Mouse (Mus musculus) kidney, embryonic 14.5 days (tissue): ENCODE results near the gene Spata5. TPM values are rescaled to one million over a fixed set of nuclear protein-coding genes. Genes with fewer than 3 reads are reported as not detected.

Experiments
- ATAC-seq: fragments of 200-750 bp; cut with Nextera tagmentation; 2 replicates; pipeline ENCODE4 v1.8.0; 2017; ENCODE audit warnings: moderate number of reproducible peaks, mild to moderate bottlenecking, moderate TSS enrichment, moderate library complexity; ENCODE audit not compliant: low FRiP score, low TSS enrichment
- H3K27ac ChIP-seq: fragments of 300-500 bp; sonication (generic); 2 replicates; pipeline ENCODE4 v1.5.1; 2014; ENCODE audit warnings: low read depth, mild to moderate bottlenecking, low read length, moderate library complexity, mixed read lengths
- H3K27me3 ChIP-seq: fragments of 300-500 bp; sonication (generic); 2 replicates; pipeline ENCODE4 v1.6.1; 2014; ENCODE audit warnings: mild to moderate bottlenecking, low read length; ENCODE audit not compliant: control insufficient read depth, insufficient read depth
- H3K36me3 ChIP-seq: fragments of 300-500 bp; sonication (generic); 2 replicates; pipeline ENCODE4 v1.6.1; 2014; ENCODE audit warnings: low read length, mixed read lengths; ENCODE audit not compliant: control insufficient read depth, insufficient read depth
- H3K4me1 ChIP-seq: fragments of 300-500 bp; sonication (generic); 2 replicates; pipeline ENCODE4 v1.6.1; 2014; ENCODE audit warnings: low read length, mixed read lengths; ENCODE audit not compliant: control insufficient read depth, insufficient read depth
- H3K4me2 ChIP-seq: fragments of 300-500 bp; sonication (generic); replicated peaks from 2 replicates; pipeline ENCODE4 v1.6.1; 2014; ENCODE audit warnings: low read depth, mild to moderate bottlenecking, low read length
- H3K4me3 ChIP-seq: fragments of 300-500 bp; sonication (generic); 2 replicates; pipeline ENCODE4 v1.5.1; 2014; ENCODE audit warnings: mild to moderate bottlenecking, low read length
- H3K9ac ChIP-seq: fragments of 300-500 bp; sonication (generic); 2 replicates; pipeline ENCODE4 v1.6.1; 2014; ENCODE audit warnings: low read depth, mild to moderate bottlenecking, low read length, moderate library complexity
- H3K9me3 ChIP-seq: fragments of 300-500 bp; sonication (generic); 2 replicates; pipeline ENCODE4 v1.6.1; 2016; ENCODE audit warnings: low read length; ENCODE audit not compliant: control insufficient read depth
- WGBS: fragments of 180-500 bp; shearing (Covaris S2); extraction: QIAGEN DNeasy Blood & Tissue Kit; methylation state at CpG from one replicate; pipeline ENCODE4 v1.1.7; 2014; 5-methylcytosine and 5-hydroxymethylcytosine counted together
- polyA plus RNA-seq: library from polyadenylated mRNA; unstranded; fragments of >200 nt; fragmentation: Nextera tagmentation; extraction: Ambion mirVana; gene quantifications from 2 replicates; pipeline ENCODE4 v1.2.1, GENCODE M21; 2014

Spata5 gene
- polyA plus RNA-seq, 1 experiment from 2014 or later = 45.3 TPM

DNA sequence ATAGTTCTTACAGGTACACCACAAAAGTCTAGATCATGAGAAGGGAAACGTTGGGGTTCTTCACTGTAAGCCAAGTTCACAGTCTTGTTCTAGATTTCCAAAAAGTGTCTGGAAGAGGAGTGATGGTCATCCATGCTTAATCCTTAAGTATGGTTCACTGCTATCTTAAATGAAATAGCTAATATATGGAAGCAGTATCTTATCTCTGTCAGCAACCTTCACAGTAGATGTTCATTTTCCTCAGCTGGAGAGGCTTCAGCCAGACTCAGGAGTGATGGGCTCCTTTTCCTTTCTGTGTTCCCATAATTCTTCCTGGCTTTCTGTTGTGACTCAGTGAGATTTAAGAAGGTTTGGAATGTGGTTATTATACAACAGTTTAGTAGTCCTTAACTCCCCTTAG, 147.8 kb downstream of the Spata5 start:
- no peak overlapping the region for H3K4me2 ChIP-seq
- H3K4me3 ChIP-seq = no peak overlapping the region
- 93% methylated on average over 1 of the region's 1 CpGs for WGBS
- 0 out of 2 replicates have a peak, but pooled peaks cover 3% of the 10 kb centered on the region for H3K4me1 ChIP-seq
- no peak overlapping the region for H3K9ac ChIP-seq
- ATAC-seq = no peak
- H3K27ac ChIP-seq = no peak overlapping the region
- no peaks in the 10 kb centered on the region for H3K9me3 ChIP-seq
- H3K36me3 ChIP-seq = no peaks in the 10 kb centered on the region
- H3K27me3 ChIP-seq = no peaks in the 10 kb centered on the region

DNA sequence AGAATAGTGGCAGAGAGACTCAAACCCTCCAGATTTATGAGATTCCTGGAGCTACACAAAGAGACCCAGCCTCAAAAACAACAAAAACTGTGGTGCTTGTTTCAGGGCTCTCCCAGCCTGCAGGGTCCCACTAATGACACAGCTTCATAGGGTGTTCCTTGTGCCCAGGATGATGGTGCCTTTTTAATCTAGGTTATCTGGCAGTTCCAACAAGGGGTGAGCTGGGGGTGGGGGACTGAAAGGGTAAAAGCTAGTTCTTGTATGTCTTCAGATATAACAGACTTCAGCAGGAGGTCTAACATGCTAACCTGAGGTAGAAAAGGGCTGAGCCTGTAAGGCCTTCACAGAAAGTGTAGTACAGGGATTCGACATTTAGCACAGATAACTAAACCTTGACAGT, 149.1 kb downstream of the Spata5 start:
- H3K36me3 ChIP-seq = no peaks in the 10 kb centered on the region
- H3K9me3 ChIP-seq = no peaks in the 10 kb centered on the region
- no peaks in the 10 kb centered on the region for H3K27me3 ChIP-seq
- WGBS = 71% methylated on average over 1 of the region's 1 CpGs
- no peak overlapping the region for H3K4me3 ChIP-seq
- H3K4me1 ChIP-seq = 0 out of 2 replicates have a peak, but pooled peaks cover 3% of the 10 kb centered on the region
- H3K9ac ChIP-seq = no peak overlapping the region
- no peak overlapping the region for H3K4me2 ChIP-seq
- H3K27ac ChIP-seq = no peak overlapping the region
- ATAC-seq = no peak

- no peak overlapping the region for H3K9ac ChIP-seq
- H3K27ac ChIP-seq = no peak overlapping the region
- WGBS = 51% methylated on average over 22 of the region's 22 CpGs
- no peak overlapping the region for H3K4me2 ChIP-seq
- no peaks in the 10 kb centered on the region for H3K9me3 ChIP-seq
- H3K36me3 ChIP-seq = no peaks in the 10 kb centered on the region
- H3K4me3 ChIP-seq = no peak overlapping the region
- H3K4me1 ChIP-seq = 0 out of 2 replicates have a peak, but pooled peaks cover 3% of the 10 kb centered on the region
- H3K27me3 ChIP-seq = no peaks in the 10 kb centered on the region
- no peak for ATAC-seq
Measured at GRCm38 (mm10) chr3:37569661-37570566, 150.2 kb downstream of the Spata5 start.

GRCm38 (mm10) chr3:37571633-37572032, 151.9 kb downstream of the Spata5 start:
- H3K9me3 ChIP-seq = no peaks in the 10 kb centered on the region
- no peaks in the 10 kb centered on the region for H3K27me3 ChIP-seq
- H3K4me1 ChIP-seq = 0 out of 2 replicates have a peak, but pooled peaks cover 3% of the 10 kb centered on the region
- H3K36me3 ChIP-seq = no peaks in the 10 kb centered on the region
- H3K27ac ChIP-seq = no peak overlapping the region
- no peak for ATAC-seq
- WGBS = 45% methylated on average over 4 of the region's 4 CpGs
- no peak overlapping the region for H3K4me2 ChIP-seq
- H3K4me3 ChIP-seq = no peak overlapping the region
- H3K9ac ChIP-seq = no peak overlapping the region

DNA sequence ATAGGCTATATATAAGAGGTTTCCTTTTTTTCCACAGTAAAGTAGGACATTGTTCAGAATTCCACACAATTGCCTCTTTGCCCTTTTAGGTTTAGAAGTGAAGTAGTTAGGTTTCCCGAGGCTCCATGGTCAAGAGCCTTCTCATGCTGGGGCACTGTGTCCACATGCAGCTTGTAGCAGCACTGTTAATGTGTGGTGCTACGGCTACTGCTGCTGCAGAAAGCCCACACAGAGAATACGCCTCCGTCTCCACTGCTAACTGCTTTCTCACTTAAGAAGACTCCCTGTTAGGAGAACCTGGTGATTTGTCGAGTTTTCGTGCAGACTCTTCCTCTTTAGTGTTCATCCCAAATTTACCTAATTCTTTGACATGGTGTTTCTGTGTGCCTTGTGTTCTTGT, 152.4 kb downstream of the Spata5 start:
- no peak overlapping the region for H3K4me3 ChIP-seq
- no peaks in the 10 kb centered on the region for H3K27me3 ChIP-seq
- no peak overlapping the region for H3K27ac ChIP-seq
- H3K9ac ChIP-seq = no peak overlapping the region
- no peak for ATAC-seq
- WGBS = 87% methylated on average over 6 of the region's 6 CpGs
- H3K36me3 ChIP-seq = no peaks in the 10 kb centered on the region
- H3K4me1 ChIP-seq = 0 out of 2 replicates have a peak, but pooled peaks cover 3% of the 10 kb centered on the region
- no peaks in the 10 kb centered on the region for H3K9me3 ChIP-seq
- no peak overlapping the region for H3K4me2 ChIP-seq

- Histone ChIP-seq H3K4me1 (no peaks in the 10 kb centered on the region), H3K9me3 (no peaks in the 10 kb centered on the region), H3K4me3 (no peak overlapping the region), H3K4me2 (no peak overlapping the region), H3K27me3 (no peaks in the 10 kb centered on the region), H3K27ac (no peak overlapping the region), H3K36me3 (peaks cover 8% of the 10 kb centered on the region; the same call in 1 of the 2 replicates), H3K9ac (no peak overlapping the region)
- WGBS = 95% methylated on average over 6 of the region's 6 CpGs
- no peak for ATAC-seq
Measured at GRCm38 (mm10) chr3:37576840-37577239, 157.1 kb downstream of the Spata5 start.

GRCm38 (mm10) chr3:37577706-37578105, 158.0 kb downstream of the Spata5 start:
- H3K4me3 ChIP-seq = no peak overlapping the region
- no peaks in the 10 kb centered on the region for H3K27me3 ChIP-seq
- ATAC-seq = no peak
- peaks cover 8% of the 10 kb centered on the region; the same call in 1 of the 2 replicates for H3K36me3 ChIP-seq
- no peak overlapping the region for H3K9ac ChIP-seq
- H3K4me2 ChIP-seq = no peak overlapping the region
- no peak overlapping the region for H3K27ac ChIP-seq
- no peaks in the 10 kb centered on the region for H3K9me3 ChIP-seq
- no peaks in the 10 kb centered on the region for H3K4me1 ChIP-seq
- 85% methylated on average over 3 of the region's 3 CpGs for WGBS

- peaks cover 3% of the 10 kb centered on the region; the same call in 1 of the 2 replicates for H3K36me3 ChIP-seq
- no peak overlapping the region for H3K9ac ChIP-seq
- H3K4me1 ChIP-seq = peaks cover 5% of the 10 kb centered on the region; the same call in 1 of the 2 replicates
- H3K27me3 ChIP-seq = no peaks in the 10 kb centered on the region
- no peak overlapping the region for H3K27ac ChIP-seq
- WGBS = 78% methylated on average over 5 of the region's 5 CpGs
- no peak overlapping the region for H3K4me3 ChIP-seq
- no peaks in the 10 kb centered on the region for H3K9me3 ChIP-seq
- no peak overlapping the region for H3K4me2 ChIP-seq
- no peak for ATAC-seq
Measured at GRCm38 (mm10) chr3:37584576-37584975, 164.9 kb downstream of the Spata5 start.
